Mouse (Mus musculus) hindbrain, embryonic 16.5 days (tissue): ENCODE measurements at regions not wholly inside any gene's neighbourhood (a gene's known extent, or its start where the extent isn't known, plus 50 kb on each side); places are given as distances from the start of the nearest gene placed in this dataset.

Experiments
- ATAC-seq: fragments of 200-750 bp; cut with Nextera tagmentation; 2 replicates; pipeline ENCODE4 v1.8.0; 2017; ENCODE audit warnings: moderate TSS enrichment, moderate library complexity
- H3K27ac ChIP-seq: fragments of 300-500 bp; sonication (generic); 2 replicates; pipeline ENCODE4 v1.5.1; 2014; ENCODE audit warnings: low read depth, mild to moderate bottlenecking, control low read depth, low read length, moderate library complexity
- H3K27me3 ChIP-seq: fragments of 300-500 bp; sonication (generic); replicated peaks from 2 replicates; pipeline ENCODE4 v1.6.1; 2014; ENCODE audit warnings: low read length; ENCODE audit not compliant: control insufficient read depth, insufficient read depth
- H3K36me3 ChIP-seq: fragments of 300-500 bp; sonication (generic); 2 replicates; pipeline ENCODE4 v1.6.1; 2014; ENCODE audit warnings: mild to moderate bottlenecking, low read length, moderate library complexity, mixed read lengths; ENCODE audit not compliant: control insufficient read depth, insufficient read depth
- H3K4me1 ChIP-seq: fragments of 300-500 bp; sonication (generic); 2 replicates; pipeline ENCODE4 v1.6.1; 2014; ENCODE audit warnings: low read depth, low read length; ENCODE audit not compliant: control insufficient read depth, insufficient read depth
- H3K4me2 ChIP-seq: fragments of 300-500 bp; sonication (generic); 2 replicates; pipeline ENCODE4 v1.6.1; 2014; ENCODE audit warnings: mild to moderate bottlenecking, low read length, control low read depth, moderate library complexity
- H3K4me3 ChIP-seq: fragments of 300-500 bp; sonication (generic); 2 replicates; pipeline ENCODE4 v1.5.1; 2014; ENCODE audit warnings: mild to moderate bottlenecking, low read length, control low read depth, moderate library complexity
- H3K9ac ChIP-seq: fragments of 300-500 bp; sonication (generic); 2 replicates; pipeline ENCODE4 v1.6.1; 2014; ENCODE audit warnings: low read depth, mild to moderate bottlenecking, control low read depth, low read length, moderate library complexity
- H3K9me3 ChIP-seq: fragments of 300-500 bp; sonication (generic); 2 replicates; pipeline ENCODE4 v1.6.1; 2014; ENCODE audit warnings: mild to moderate bottlenecking, low read length, moderate library complexity; ENCODE audit not compliant: control insufficient read depth
- WGBS: fragments of 180-500 bp; shearing (Covaris S2); extraction: QIAGEN DNeasy Blood & Tissue Kit; methylation state at CpG from one replicate; pipeline ENCODE4 v1.1.7; 2014; 5-methylcytosine and 5-hydroxymethylcytosine counted together

DNA sequence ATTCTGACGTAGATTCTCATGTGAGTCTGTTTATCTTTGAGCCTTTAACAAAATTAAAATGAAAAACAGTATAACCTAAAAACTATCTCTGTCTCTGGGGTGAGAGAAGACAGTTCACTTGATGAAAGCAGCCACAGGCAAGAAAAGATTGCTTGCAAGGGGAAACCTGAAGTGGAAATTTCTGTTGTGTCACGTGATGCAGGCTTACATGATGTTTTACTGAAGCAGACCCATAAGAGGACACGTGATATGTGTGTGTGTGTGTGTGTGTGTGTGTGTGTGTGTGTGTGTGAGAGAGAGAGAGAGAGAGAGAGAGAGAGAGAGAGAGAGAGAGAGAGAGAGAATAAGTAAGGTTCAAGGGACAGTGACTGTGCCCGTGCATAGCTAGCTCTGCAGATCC is 63.7 kb upstream of the Fam204a start:
- Histone ChIP-seq H3K27ac (no peak overlapping the region), H3K27me3 (no peaks in the 10 kb centered on the region)
- 79% methylated on average over 4 of the region's 4 CpGs for WGBS

DNA sequence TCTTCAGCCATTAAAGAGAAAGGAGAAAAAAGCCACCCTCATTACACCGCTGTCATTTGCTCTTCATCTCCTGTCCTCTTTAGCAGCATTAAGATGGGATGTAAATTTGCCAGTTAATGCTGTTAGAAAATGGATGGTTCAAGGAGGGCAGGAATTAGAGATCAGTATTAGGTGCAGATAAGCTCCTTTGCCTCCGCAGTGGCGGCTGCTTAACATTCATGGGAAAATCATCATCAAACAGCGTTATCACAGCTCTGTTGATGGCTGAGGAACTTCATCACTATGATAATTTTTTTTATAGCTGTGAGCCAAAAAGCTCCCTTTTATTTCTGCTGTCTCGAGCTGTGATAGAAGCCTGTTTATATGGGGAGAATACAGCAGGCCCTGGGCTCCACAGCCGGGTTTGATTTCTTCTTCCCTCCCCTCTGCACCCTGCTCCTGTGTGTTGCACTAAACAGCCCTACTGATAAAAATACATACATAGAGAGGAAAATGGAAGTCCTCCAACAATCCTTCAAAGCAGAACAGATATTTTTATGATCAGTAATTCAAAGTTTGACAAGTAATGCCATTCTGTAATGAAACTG is 60.4 kb upstream of the Fam204a start:
- no peak overlapping the region for H3K4me3 ChIP-seq

More for the DNA sequence above, 63.7 kb upstream of the Fam204a start:
- Histone ChIP-seq H3K4me3 (no peak overlapping the region), H3K4me2 (no peak overlapping the region), H3K4me1 (no peaks in the 10 kb centered on the region), H3K9me3 (no peaks in the 10 kb centered on the region), H3K36me3 (no peaks in the 10 kb centered on the region), H3K9ac (no peak overlapping the region)
- ATAC-seq: no peak

DNA sequence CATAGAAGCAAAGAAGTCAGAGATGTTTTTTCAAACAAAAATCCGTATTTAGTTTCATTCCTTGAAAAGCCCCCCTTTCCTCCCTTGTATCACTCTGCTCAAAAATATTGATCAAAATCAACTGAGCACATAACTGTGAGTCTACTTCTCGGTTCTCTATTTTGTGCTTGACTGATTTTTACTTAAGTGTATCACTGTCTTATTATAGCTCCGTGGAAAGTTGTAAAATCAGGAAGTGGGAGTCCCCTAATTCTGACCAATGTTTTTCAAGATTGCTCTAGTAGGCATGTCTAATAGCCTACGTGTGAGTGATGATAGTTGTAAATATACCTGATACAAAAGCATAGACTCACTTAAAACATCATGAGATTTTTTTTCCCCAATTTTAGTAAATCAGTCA is 58.4 kb upstream of the Fam204a start:
- no peak overlapping the region for H3K4me3 ChIP-seq
- H3K9ac ChIP-seq: no peak overlapping the region
- H3K36me3 ChIP-seq: no peaks in the 10 kb centered on the region
- no peaks in the 10 kb centered on the region for H3K9me3 ChIP-seq
- no peaks in the 10 kb centered on the region for H3K27me3 ChIP-seq
- 76% methylated on average over 4 of the region's 4 CpGs for WGBS
- H3K4me1 ChIP-seq: no peaks in the 10 kb centered on the region
- H3K27ac ChIP-seq: no peak overlapping the region
- no peak overlapping the region for H3K4me2 ChIP-seq
- no peak for ATAC-seq

More for the DNA sequence above, 60.4 kb upstream of the Fam204a start:
- ATAC-seq: no peak
- no peaks in the 10 kb centered on the region for H3K36me3 ChIP-seq
- 47% methylated on average over 6 of the region's 6 CpGs for WGBS
- no peak overlapping the region for H3K9ac ChIP-seq
- H3K4me1 ChIP-seq: no peaks in the 10 kb centered on the region
- H3K9me3 ChIP-seq: no peaks in the 10 kb centered on the region
- no peaks in the 10 kb centered on the region for H3K27me3 ChIP-seq
- H3K4me2 ChIP-seq: no peak overlapping the region
- no peak overlapping the region for H3K27ac ChIP-seq
